Mouse (Mus musculus): ENCODE measurements around the gene Ddi1. TPM values are rescaled to one million over a fixed set of nuclear protein-coding genes. Genes with fewer than 3 reads are reported as not detected.
"Not testable (repeated sequence)": the region's sequence is repeated elsewhere in the genome, so short reads cannot be mapped to it uniquely, and the experiment has no call there.

The Ddi1 gene
- polyA plus RNA-seq, 2 experiments: not detected

GRCm38 (mm10) chr9:6264820-6265219 lies 4.8 kb downstream of the Ddi1 start:
- Histone ChIP-seq H3K27ac (no peak overlapping the region), H3K4me1 (replicated peaks; ENCODE audit: control insufficient read depth in 2 of 2, insufficient read depth in 2 of 2, low read length in 1 of 2) (no peaks in the 10 kb centered on the region), H3K9ac (replicated peaks) (no peak overlapping the region), H3K9me3 (ENCODE audit: control insufficient read depth, low read length) (no peaks in the 10 kb centered on the region), H3K36me3 (replicated peaks; ENCODE audit: control insufficient read depth, insufficient read depth, low read depth) (no peaks in the 10 kb centered on the region), H3K4me2 (ENCODE audit: low read depth) (no peak overlapping the region), H3K27me3 (ENCODE audit: control insufficient read depth, insufficient read depth, low read length) (no peaks in the 10 kb centered on the region), H3K4me3 (ENCODE audit: insufficient read depth in 1 of 2, low read depth in 2 of 2, low read length in 2 of 2) (no peak overlapping the region)
- ATAC-seq (ENCODE audit: insufficient read depth) (no peak), DNase-seq (ENCODE audit: low read depth in 3 of 3, low spot score in 3 of 3) (no peak)
- TF ChIP-seq CTCF (IDR thresholded peaks at IDR 0.05; ENCODE audit: low read depth) (no peak), EP300 (IDR thresholded peaks at IDR 0.05; ENCODE audit: low read depth) (no peak)
- 56% methylated on average over 2 of the region's 2 CpGs for WGBS (ENCODE audit: insufficient replicate concordance)

- H3K27ac ChIP-seq: no peak overlapping the region
- H3K4me1 ChIP-seq (replicated peaks; ENCODE audit: control insufficient read depth in 2 of 2, insufficient read depth in 2 of 2, low read length in 1 of 2): no peaks in the 10 kb centered on the region
- H3K9ac ChIP-seq (replicated peaks): no peak overlapping the region
- no peaks in the 10 kb centered on the region for H3K9me3 ChIP-seq (ENCODE audit: control insufficient read depth, low read length)
- no peak overlapping the region for H3K4me2 ChIP-seq (ENCODE audit: low read depth)
- no peaks in the 10 kb centered on the region for H3K36me3 ChIP-seq (replicated peaks; ENCODE audit: control insufficient read depth, insufficient read depth, low read depth)
- ATAC-seq (ENCODE audit: insufficient read depth) (no peak), DNase-seq (ENCODE audit: low read depth in 3 of 3, low spot score in 3 of 3) (no peak)
- TF ChIP-seq EP300 (IDR thresholded peaks at IDR 0.05; ENCODE audit: low read depth): no peak
- no peak for TF ChIP-seq CTCF (IDR thresholded peaks at IDR 0.05; ENCODE audit: low read depth)
- H3K4me3 ChIP-seq (ENCODE audit: insufficient read depth in 1 of 2, low read depth in 2 of 2, low read length in 2 of 2): no peak overlapping the region
- H3K27me3 ChIP-seq (ENCODE audit: control insufficient read depth, insufficient read depth, low read length): no peaks in the 10 kb centered on the region
Measured at GRCm38 (mm10) chr9:6257072-6257471, 12.6 kb downstream of the Ddi1 start.

- H3K27ac ChIP-seq: no peak overlapping the region
Measured at GRCm38 (mm10) chr9:6251990-6252389, 17.7 kb downstream of the Ddi1 start.

GRCm38 (mm10) chr9:6250320-6250719 lies 19.3 kb downstream of the Ddi1 start:
- WGBS (ENCODE audit: insufficient replicate concordance): 54% methylated on average over 1 of the region's 1 CpGs

More at GRCm38 (mm10) chr9:6251990-6252389, 17.7 kb downstream of the Ddi1 start:
- TF ChIP-seq CTCF (IDR thresholded peaks at IDR 0.05; ENCODE audit: low read depth): no peak
- no peak for TF ChIP-seq EP300 (IDR thresholded peaks at IDR 0.05; ENCODE audit: low read depth)
- 52% methylated on average over 2 of the region's 2 CpGs for WGBS (ENCODE audit: insufficient replicate concordance)
- H3K9ac ChIP-seq (replicated peaks): no peak overlapping the region
- H3K27me3 ChIP-seq (ENCODE audit: control insufficient read depth, insufficient read depth, low read length): no peaks in the 10 kb centered on the region
- no peak for DNase-seq (ENCODE audit: low read depth in 3 of 3, low spot score in 3 of 3)
- ATAC-seq (ENCODE audit: insufficient read depth): no peak
- H3K36me3 ChIP-seq (replicated peaks; ENCODE audit: control insufficient read depth, insufficient read depth, low read depth): no peaks in the 10 kb centered on the region
- H3K9me3 ChIP-seq (ENCODE audit: control insufficient read depth, low read length): no peaks in the 10 kb centered on the region
- no peak overlapping the region for H3K4me2 ChIP-seq (ENCODE audit: low read depth)
- H3K4me3 ChIP-seq (ENCODE audit: insufficient read depth in 1 of 2, low read depth in 2 of 2, low read length in 2 of 2): no peak overlapping the region
- no peaks in the 10 kb centered on the region for H3K4me1 ChIP-seq (replicated peaks; ENCODE audit: control insufficient read depth in 2 of 2, insufficient read depth in 2 of 2, low read length in 1 of 2)

GRCm38 (mm10) chr9:6235982-6236381 lies 33.7 kb downstream of the Ddi1 start:
- H3K4me2 ChIP-seq (ENCODE audit: low read depth); H3K36me3 ChIP-seq (replicated peaks; ENCODE audit: control insufficient read depth, insufficient read depth, low read depth); H3K27me3 ChIP-seq (ENCODE audit: control insufficient read depth, insufficient read depth, low read length); H3K27ac ChIP-seq; H3K9me3 ChIP-seq (ENCODE audit: control insufficient read depth, low read length); H3K4me1 ChIP-seq (replicated peaks; ENCODE audit: control insufficient read depth in 2 of 2, insufficient read depth in 2 of 2, low read length in 1 of 2); H3K9ac ChIP-seq (replicated peaks); H3K4me3 ChIP-seq (ENCODE audit: insufficient read depth in 1 of 2, low read depth in 2 of 2, low read length in 2 of 2): not testable (repeated sequence)
- peak; percentile 43 for TF ChIP-seq EP300 (IDR thresholded peaks at IDR 0.05; ENCODE audit: low read depth)
- DNase-seq (ENCODE audit: low read depth in 3 of 3, low spot score in 3 of 3) (peak in 1 of 3 experiments; percentile 1), ATAC-seq (ENCODE audit: insufficient read depth) (peak; percentile 65; the same call in 1 of the 2 replicates)
- 40% methylated on average over 1 of the region's 1 CpGs for WGBS (ENCODE audit: insufficient replicate concordance)

More at GRCm38 (mm10) chr9:6250320-6250719, 19.3 kb downstream of the Ddi1 start:
- no peak overlapping the region for H3K4me3 ChIP-seq (ENCODE audit: insufficient read depth in 1 of 2, low read depth in 2 of 2, low read length in 2 of 2)
- H3K27me3 ChIP-seq (ENCODE audit: control insufficient read depth, insufficient read depth, low read length): no peaks in the 10 kb centered on the region
- H3K4me2 ChIP-seq (ENCODE audit: low read depth): no peak overlapping the region
- H3K9ac ChIP-seq (replicated peaks): no peak overlapping the region
- DNase-seq (ENCODE audit: low read depth in 3 of 3, low spot score in 3 of 3) (no peak), ATAC-seq (ENCODE audit: insufficient read depth) (no peak)
- H3K9me3 ChIP-seq (ENCODE audit: control insufficient read depth, low read length): no peaks in the 10 kb centered on the region
- TF ChIP-seq EP300 (IDR thresholded peaks at IDR 0.05; ENCODE audit: low read depth) (no peak), CTCF (IDR thresholded peaks at IDR 0.05; ENCODE audit: low read depth) (no peak)
- no peaks in the 10 kb centered on the region for H3K4me1 ChIP-seq (replicated peaks; ENCODE audit: control insufficient read depth in 2 of 2, insufficient read depth in 2 of 2, low read length in 1 of 2)
- no peaks in the 10 kb centered on the region for H3K36me3 ChIP-seq (replicated peaks; ENCODE audit: control insufficient read depth, insufficient read depth, low read depth)
- H3K27ac ChIP-seq: no peak overlapping the region
